In genomic region chr2:94263530-94263937, GRCm38 (mm10) we compare ENCODE assay signal across 8 mouse cellular contexts.
A peak's percentile ranks its signal among the peaks of the same experiment; 100 is the strongest.
DNase-seq lines count a peak whose midpoint lies in the region; ATAC-seq lines count a peak whose summit lies in the region.

No protein-coding gene starts in this region.

- peak overlapping the region; percentile 35; the same call in 1 of the 2 replicates for H3K9ac ChIP-seq in hindbrain, embryonic 13.5 days
- no peak overlapping the region for H3K9ac ChIP-seq in stomach, embryonic 15.5 days

- H3K27me3 ChIP-seq in hindbrain, embryonic 13.5 days, result 0 out of 2 replicates have a peak, but pooled peaks cover 10% of the 10 kb centered on the region
- H3K27me3 ChIP-seq in midbrain, embryonic 10.5 days (ENCODE audit: low read depth, poor library complexity, severe bottlenecking), result peaks cover 59% of the 10 kb centered on the region
- no peaks in the 10 kb centered on the region for H3K27me3 ChIP-seq in stomach, embryonic 15.5 days (replicated peaks)

- H3K27ac ChIP-seq in hindbrain, embryonic 13.5 days, result peak overlapping the region; percentile 44; the same call in 1 of the 2 replicates
- peak overlapping the region; percentile 81 for H3K27ac ChIP-seq in midbrain, embryonic 10.5 days (replicated peaks)
- H3K27ac ChIP-seq in stomach, embryonic 15.5 days, result no peak overlapping the region

- peak overlapping the region; percentile 55 for H3K4me2 ChIP-seq in hindbrain, embryonic 13.5 days
- H3K4me2 ChIP-seq in stomach, embryonic 15.5 days, result peak overlapping the region; percentile 58

- DNase-seq in cerebellum, adult 18-20 months, result peak; percentile 48 to 54
- DNase-seq in cerebellum, adult 11-12 months, result no peak
- peak; percentile 65 for DNase-seq in retina, postnatal 1 day
- DNase-seq in retina, embryonic 14.5 days (ENCODE audit: low spot score), result no peak
- DNase-seq in midbrain, embryonic 10.5 days (ENCODE audit: low spot score), result peak; percentile 52
- DNase-seq in spleen, postnatal 10 days (ENCODE audit: low spot score in 2 of 2), result no peak

- H3K9me3 ChIP-seq in hindbrain, embryonic 13.5 days, result no peaks in the 10 kb centered on the region
- no peaks in the 10 kb centered on the region for H3K9me3 ChIP-seq in midbrain, embryonic 10.5 days (replicated peaks)
- no peaks in the 10 kb centered on the region for H3K9me3 ChIP-seq in stomach, embryonic 15.5 days

- WGBS in hindbrain, embryonic 13.5 days, result under 1% methylated on average over 14 of the region's 14 CpGs
- under 1% methylated on average over 14 of the region's 14 CpGs for WGBS in midbrain, embryonic 10.5 days
- WGBS in stomach, embryonic 15.5 days, result under 1% methylated on average over 14 of the region's 14 CpGs

- peak overlapping the region; percentile 38 for H3K4me3 ChIP-seq in hindbrain, embryonic 13.5 days
- H3K4me3 ChIP-seq in midbrain, embryonic 10.5 days, result peak overlapping the region; percentile 59
- peak overlapping the region; percentile 29 for H3K4me3 ChIP-seq in stomach, embryonic 15.5 days (replicated peaks)

- no peaks in the 10 kb centered on the region for H3K36me3 ChIP-seq in hindbrain, embryonic 13.5 days
- H3K36me3 ChIP-seq in midbrain, embryonic 10.5 days, result no peaks in the 10 kb centered on the region
- H3K36me3 ChIP-seq in stomach, embryonic 15.5 days, result no peaks in the 10 kb centered on the region

- ATAC-seq in hindbrain, embryonic 13.5 days (ENCODE audit: low FRiP score), result no peak
- no peak for ATAC-seq in stomach, embryonic 15.5 days (ENCODE audit: insufficient read depth, low FRiP score, low read depth)

- peaks cover 47% of the 10 kb centered on the region for H3K4me1 ChIP-seq in hindbrain, embryonic 13.5 days (replicated peaks)
- H3K4me1 ChIP-seq in midbrain, embryonic 10.5 days, result peaks cover 66% of the 10 kb centered on the region
- H3K4me1 ChIP-seq in stomach, embryonic 15.5 days, result peaks cover 9% of the 10 kb centered on the region; the same call in 1 of the 2 replicates

Comparison
In these comparisons a context has a peak if more than half of its experiments do, and no peak if none do; other contexts are left out.
1. DNase-seq: peak in cerebellum, adult 18-20 months (2 of 2), retina, postnatal 1 day (single experiment) and midbrain, embryonic 10.5 days (single experiment); none in cerebellum, adult 11-12 months (single experiment), retina, embryonic 14.5 days (single experiment) and spleen, postnatal 10 days (0 of 2).
2. Peak in every context shown above with its lines, with median percentiles within 50 percentile points of each other: H3K4me3 ChIP-seq.